Mouse (Mus musculus) hematopoietic stem cell, adult 5-6 weeks (primary cell): ENCODE data around the gene Atp8a2. TPM values are rescaled to one million over a fixed set of nuclear protein-coding genes. Genes with fewer than 3 reads are reported as not detected.

Experiments used
- ATAC-seq, 2 experiments: fragments of 125-278 bp in 1 of 2; replicated peaks in 1 of 2; 2 replicates each; pipeline ENCODE4 v1.8.0; 2016 to 2017; ENCODE audit warnings: inconsistent platforms in 2 of 2, mild to moderate bottlenecking in 2 of 2, moderate number of reproducible peaks in 2 of 2, low read depth in 1 of 2, moderate TSS enrichment in 1 of 2; ENCODE audit not compliant: low FRiP score in 2 of 2, poor library complexity in 2 of 2, severe bottlenecking in 2 of 2, insufficient read depth in 1 of 2, low TSS enrichment in 1 of 2
- total RNA-seq: library from RNA; stranded (forward); fragments of 172-1452, 232-1000 nt; gene quantifications from 2 replicates; pipeline ENCODE4 v1.2.3, GENCODE M21; 2017

The Atp8a2 gene
- total RNA-seq, 1 experiment from 2014 or later: 0.84 TPM

DNA sequence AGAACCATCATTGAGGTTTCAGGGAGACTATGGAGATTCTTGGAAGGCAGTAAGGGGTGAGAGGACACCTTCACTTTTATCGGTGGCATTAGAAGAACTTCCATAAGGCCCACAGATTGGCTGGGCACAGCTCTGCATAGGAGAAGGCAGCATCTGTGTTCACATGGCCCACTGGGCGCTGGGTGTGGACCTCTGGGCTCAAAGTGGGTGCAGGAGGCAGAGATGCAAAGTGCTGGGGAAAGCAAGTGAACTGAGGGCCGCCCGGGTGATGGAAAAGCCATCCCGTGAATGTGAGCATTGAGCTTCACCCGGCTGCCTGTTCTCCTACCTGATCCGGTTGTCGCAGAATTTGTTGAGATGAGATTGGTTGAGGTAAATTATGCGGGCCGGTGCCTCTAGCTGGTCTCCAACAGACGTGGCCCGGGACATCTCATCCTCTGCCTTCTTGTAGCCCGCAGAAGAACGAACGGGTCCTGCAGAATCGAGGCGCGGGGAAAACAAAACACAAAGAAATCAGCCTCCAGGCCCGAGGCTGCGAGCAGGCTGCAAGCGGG, 110.6 kb downstream of the Atp8a2 start:
- no peak for ATAC-seq

DNA sequence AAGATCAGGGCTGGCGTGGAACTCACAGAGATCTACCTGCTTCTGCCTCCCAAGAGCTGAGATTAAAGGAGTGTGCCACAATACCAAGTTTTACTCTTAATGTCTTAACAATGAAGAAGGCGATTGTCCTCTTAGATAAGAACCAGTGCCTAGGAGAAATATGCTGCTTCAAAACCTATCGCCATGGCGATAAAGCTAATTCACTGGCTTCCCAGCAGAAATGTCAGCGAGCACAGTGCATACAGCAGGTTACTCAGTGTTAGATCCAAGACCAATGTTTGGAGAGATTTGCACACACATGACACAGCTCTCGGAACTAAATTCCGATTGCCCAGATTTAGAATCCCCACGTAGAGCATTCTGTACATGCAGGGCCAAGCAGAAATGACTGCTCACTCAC, 114.2 kb downstream of the Atp8a2 start:
- no peak for ATAC-seq

DNA sequence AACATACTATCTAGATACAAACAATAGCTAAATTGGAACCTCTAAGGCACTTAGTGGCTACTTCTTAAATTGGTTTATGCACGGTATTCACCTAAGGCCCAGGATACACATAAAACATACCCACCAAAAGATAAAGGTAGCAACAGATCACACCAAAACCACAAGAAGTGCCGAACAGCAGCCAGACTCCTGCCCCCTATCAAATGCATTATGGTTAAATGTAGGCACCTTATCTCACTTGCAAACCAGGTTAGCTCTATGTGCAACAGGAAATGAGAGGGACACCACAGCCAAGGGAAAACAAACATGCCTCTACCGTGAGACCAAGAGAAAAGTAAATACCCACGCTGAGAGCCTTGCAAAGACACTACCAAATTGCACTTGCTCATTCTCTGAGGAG, 124.5 kb downstream of the Atp8a2 start:
- no peak for ATAC-seq

DNA sequence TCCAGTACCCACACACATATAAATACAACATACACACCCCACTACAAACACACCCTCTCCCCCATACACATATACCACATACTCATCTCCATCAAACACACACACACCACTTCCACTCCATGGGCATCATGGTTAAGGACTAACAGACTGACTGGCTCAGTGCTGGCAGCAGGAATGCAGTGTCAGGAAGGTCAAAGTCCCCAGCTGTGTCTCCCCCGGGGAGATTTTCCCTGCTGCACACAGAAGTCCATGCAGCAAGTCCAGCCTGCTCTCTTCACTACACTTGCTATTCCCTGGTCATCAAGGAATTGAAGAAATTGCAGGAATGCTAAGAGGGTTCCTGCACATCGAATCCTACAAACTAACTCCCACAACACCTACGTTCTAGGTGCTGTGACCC, 131.8 kb downstream of the Atp8a2 start:
- ATAC-seq: no peak

DNA sequence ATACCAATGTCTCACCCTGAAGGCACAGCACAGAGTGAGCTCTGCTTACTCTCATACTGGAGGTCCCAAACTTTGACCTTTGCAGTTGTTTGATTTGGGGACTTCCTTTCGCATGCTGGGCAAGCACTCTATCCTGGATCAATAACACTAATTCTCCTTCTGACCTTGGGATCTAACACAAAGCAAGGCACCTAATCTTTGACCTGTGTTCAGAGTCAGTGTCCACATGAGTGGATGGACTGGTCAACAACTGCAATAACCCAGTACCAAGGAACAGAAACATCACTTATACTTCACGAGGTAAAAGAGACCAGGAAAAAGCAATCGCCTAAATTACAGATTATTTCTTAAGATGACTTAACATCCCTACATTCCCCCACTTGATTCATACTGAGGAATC, 136.0 kb downstream of the Atp8a2 start:
- no peak for ATAC-seq

DNA sequence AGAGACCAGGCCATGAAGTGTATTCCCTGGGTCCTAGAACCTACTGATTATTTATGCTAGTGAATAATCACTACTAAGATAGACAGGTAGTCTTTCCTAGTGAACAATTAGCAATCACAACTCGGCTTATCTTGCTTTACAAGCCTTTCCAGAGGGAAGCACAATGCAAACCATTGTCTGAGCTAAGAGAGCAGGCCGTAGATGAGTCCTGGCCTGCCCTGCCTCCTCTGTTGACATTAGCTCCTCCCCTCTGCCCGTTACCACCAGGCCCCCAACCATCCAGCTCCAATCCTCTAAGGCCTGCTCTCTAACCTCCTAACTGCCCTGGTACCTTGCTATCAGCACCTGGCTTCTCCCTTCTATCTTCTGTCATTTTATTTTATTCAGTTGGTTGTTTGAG, 138.1 kb downstream of the Atp8a2 start:
- no peak for ATAC-seq

DNA sequence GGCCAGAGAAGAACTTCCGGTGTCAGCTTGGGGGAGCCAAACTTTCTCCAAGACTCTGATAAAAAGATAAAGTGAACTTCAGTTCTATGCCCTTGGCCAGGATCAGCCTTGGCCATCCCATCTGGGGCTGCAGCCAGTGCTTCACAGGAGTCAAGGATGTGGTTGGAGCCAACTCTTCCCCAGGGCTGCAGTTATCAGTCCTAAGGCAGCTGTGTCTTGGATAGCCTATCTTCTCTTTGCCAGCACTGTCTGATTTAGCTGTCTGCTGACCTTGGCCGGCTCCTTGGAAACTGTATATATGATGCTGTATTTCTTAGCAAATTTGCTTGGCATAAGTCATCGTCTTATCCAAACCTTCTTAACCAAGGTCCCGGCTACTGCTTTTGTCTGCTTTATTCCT, 141.7 kb downstream of the Atp8a2 start:
- no peak for ATAC-seq

DNA sequence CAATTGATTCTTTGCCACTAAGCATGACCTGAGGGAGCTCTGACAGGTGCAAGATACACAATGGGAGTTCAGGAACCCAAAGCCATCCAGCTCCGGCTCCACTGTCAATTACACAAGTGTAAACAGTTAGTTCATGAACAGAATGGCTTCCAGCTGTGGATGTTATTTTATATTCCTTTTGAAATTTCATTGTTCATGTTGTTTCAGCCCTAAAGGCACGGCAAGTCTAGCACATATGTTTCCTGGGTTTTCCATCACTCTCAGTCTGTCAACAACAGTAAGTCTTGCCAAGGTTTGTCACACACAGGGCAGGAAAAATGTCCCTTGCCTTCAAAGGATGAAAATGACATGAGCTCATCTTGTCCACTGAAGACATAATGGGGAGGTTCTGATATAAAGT, 166.3 kb downstream of the Atp8a2 start:
- ATAC-seq: no peak

DNA sequence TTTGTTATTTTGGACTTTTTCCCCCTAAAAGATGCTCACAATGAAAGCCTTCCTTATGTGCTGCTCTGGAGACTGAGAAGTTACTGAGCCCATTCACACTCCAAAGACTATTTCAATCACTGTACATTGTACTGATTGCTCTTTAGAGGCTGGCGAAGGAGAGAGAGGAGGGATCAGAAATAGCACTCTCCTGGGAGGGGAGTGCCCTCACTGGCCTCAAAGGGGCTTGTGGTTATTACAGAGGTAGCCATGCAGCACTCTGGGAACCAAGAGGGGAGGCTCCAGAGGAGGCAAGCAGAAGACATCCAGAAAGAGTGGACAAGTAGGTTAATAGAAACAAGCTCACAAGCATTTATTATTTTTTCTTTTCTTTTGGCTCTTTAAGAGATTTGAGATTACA, 169.8 kb downstream of the Atp8a2 start:
- no peak for ATAC-seq

DNA sequence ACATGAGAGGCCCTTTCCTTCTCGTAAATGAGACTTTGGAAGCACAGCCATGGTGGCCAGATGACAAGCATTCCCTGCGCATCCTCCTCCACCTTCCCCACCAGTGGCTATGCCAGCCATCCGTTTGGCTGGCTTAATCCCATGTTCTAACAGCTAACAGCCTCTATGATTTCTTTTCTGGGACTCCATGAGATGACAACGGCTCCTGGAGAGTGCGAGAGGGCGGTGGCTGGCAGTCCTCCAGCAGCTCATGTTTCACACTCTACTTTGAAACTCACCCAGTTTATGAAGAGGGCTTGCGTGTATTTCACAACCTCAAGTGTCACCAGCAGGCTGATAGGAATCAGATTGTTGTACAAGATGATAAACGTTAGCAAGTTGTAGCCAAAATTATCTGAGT, 170.3 kb downstream of the Atp8a2 start:
- no peak for ATAC-seq

DNA sequence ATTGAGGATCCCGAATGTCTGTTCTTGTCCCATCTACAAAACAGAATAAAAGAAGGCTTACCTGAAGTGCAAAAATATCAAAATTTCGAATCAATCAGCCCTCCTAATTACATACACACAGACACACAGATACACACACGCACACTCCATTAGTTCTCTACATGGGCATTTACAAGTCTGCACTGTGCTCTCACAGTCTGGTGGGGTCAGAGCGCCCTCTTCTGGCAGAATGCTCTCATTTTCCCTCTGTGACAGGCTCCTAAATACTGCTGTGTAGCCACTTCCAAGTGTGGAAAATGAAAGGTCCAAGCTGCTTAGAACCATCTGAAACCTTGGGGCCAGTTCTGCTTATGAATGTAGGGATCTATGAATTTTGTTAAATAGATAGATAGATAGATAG, 181.1 kb downstream of the Atp8a2 start:
- ATAC-seq: peak; percentile 78 to 91

DNA sequence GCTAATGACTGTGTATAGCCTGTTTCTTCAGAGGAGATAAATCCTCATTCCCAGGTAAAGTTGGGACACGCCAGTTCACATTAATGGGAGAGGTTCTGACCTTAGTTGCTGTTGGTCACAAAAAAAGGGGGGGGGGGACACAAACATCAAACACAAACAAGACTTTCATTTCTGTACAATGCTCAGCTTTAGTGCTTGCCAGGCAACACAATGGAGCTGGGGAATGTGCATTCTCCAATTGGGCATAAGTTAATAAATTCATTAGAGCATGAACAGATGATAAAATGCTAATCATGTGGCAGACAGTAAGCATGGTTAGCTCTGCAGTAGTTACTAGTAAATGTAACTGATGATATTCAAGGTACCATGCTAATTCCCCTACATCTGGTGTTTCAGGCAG, 195.2 kb downstream of the Atp8a2 start:
- no peak for ATAC-seq

DNA sequence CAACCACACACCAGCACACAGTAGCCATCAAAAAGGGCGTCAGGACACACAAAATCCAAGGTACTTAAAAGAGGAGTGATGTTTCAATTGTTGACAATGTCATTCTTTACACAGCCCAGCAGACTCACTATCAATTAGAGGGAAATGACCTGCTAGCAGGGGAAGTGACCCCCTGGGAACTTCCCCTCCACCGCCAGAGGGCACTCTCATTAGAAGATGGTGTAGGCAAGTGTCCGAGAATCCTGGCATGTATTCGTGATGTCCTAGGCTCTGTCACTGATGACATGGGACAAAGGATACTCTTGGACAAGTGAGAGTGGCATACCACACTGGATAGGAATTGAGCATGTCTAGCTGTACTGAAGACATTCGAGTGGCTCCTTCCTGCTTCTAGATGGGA, 208.1 kb downstream of the Atp8a2 start:
- ATAC-seq: no peak

DNA sequence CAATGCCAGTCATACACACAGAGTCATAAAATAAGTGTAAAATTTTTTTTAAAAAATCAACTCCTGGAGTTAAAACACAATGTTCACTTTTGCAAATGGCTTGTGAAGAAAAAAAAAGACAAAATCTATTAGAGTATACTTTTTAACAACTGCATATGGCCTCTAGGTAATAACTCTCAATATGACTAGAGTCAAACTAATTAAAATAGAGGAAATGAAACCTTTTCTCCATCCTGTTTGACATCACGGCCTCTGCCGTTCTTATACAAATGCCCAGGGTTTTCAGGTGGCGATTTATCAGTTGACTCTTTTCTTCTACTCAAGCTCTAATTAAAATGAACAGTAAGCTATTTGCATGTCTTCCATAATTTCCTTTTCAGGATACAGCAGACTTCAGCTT, 209.0 kb downstream of the Atp8a2 start:
- ATAC-seq: no peak

DNA sequence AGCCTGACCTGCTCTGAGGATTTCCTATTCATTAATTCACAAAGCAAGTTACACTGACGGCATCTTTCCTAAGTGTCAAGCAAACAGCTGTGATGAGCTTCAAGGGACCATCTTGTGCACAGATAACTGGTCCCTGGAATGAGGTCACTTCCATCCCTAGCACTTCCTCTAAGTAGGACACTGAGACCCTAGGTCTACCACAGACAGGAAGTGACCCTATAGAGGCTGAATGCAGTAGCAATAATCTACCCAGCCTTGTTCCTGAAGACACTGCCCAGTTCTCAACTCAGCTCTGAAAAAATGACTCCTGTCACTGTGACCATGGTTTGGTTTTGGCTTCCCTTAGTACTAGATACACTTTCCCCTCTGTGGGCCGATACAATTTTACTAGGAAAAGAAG, 219.0 kb downstream of the Atp8a2 start:
- no peak for ATAC-seq

DNA sequence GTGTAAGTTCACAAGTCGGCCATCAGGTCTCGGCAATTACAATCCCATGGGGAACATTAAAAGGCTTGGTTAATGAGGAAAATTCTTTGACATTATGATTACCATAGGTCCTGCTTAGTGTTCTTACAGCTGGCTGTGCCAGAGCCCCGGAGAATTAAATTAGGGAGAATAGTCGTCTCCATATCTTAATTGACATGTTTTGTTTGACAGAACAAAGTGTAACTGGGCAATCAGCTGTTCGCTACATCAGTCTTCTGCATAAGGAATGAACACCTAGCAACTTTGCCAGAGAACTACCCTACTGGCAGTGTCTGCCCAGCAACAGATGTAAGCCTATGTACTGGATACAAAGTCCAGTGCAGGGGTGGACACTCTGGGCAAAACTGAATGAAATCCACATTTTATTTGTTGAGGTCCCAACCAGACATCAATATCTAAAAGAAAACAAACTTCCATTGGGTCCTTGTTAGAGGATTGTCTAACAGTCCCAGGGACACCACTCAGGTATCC, 225.7 kb downstream of the Atp8a2 start:
- no peak for ATAC-seq

DNA sequence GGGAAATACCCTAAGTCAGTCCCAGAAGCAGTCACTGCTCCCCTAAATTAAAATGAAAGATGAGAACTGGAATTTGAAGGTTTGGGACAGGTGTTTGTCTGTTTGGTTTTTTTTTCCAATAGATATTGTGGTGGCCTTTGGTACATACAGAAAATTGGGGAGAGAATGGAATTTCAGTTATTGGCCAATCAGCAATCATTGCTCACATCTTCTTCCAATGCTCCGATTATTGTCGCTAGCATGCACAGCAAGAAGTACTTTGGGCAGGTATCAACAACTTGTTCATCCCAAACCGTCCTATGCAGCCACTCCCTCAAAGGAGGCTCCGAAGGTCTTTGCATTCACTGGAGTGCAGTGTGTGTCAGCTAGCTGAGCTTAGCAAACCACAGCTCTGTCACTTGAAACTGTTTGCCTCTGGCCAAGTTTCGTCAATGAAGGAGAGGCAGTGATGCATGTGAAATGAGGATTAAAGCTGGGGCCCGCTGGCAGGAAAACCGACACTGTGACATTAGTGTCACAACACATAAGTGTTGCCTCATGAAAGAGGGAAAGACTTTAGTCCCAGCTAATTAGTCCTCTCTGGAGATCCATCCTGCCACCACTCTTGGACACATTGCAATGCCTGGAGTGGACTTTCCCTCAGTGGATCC, 227.4 kb downstream of the Atp8a2 start:
- ATAC-seq: no peak

DNA sequence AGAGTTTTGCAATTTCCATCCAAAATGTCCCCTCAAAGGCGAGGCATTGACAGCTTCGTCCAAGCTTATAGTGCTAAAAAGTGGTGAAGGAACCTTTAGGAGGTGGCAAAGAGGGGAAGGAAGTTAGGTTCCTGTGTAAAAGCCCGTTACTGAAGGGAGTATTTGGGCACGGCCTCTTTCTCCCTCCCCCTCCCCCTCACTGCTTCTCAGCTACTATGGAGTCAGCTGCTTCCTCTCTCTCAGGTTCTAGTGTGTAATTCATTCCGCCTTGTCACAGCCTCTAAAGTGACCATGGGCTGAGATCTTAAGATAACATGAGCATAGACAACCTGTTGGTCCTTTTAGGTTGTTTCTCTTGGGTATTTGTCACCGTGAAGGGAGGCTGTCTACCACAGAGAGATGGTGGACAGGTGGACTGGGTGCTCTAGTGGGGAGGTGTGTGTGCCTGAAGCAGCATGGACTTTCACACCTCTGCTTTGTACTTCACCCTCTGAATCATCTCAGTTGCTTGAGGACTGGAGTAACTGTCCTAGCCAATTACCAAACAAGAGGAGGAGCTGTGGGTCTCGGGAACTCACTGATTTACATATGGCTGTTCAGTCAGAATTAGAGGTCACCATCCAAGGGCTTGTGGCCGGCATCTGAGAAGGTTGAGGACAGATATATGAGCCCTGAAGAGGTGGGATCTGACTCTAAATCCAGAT, 229.0 kb downstream of the Atp8a2 start:
- ATAC-seq: peak; percentile 88 to 90

DNA sequence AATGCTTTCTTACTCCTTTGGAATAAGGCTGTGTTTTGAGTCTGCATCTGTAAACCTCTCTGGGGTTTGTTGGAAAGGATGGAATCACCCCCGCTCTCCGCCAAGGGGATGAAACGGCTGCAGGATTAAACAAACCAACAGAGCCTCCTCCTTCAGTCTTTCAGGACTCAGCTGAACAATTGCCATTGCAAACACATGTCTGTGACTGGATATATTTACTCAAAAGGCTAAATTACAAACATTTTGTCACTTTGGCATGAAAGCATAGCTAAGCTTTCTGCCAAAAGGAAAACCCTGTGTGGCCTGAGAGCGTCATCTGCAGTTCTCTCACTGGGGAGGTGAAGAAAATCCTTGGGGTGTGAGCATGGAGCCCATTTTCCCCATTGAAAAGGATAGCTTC, 230.0 kb downstream of the Atp8a2 start:
- ATAC-seq: no peak
